Mouse (Mus musculus) CD4-positive naive resting alpha-beta T cell, adult 57 days (primary cell): ENCODE results near the gene Klhl7. TPM values are rescaled to one million over a fixed set of nuclear protein-coding genes. Genes with fewer than 3 reads are reported as not detected.

Source experiments
- total RNA-seq: library from RNA; stranded (reverse); gene quantifications from one replicate; pipeline ENCODE4 v1.2.4, GENCODE M21; 2023

The Klhl7 gene
- total RNA-seq = 17.9 TPM

DNA sequence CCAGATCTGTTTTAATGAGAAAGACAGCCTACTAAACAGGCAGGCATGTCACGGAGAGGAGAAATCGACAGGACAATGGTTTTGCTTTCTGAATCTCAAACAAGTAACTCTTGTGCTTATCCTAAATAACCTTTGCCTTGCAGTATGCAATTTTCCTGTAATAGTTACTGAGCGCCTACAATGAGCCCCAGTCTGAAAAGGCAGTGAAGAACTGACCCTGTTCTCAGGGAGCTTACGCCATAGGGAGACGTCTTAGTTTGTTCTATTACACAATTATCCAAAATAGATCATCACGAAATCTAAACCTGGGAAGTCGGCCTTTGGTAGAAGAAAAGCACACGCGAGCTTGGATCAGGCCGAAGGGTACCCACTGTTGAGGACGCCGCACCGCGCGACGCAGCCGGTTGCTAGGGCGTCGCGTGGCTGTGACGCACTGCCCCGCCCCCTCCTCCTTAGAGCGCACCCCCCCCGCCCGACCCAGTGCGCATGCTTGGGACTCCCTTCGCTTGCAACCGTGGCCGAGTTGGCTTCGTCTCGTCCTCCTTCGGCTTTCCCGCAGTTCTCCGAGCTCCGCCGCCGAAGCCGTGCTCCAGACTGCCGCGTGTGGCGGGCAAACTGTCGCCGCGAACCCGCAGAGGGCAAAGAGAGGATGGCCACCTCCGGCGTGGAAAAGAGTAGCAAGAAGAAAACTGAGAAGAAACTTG lies at the start of gene Klhl7:
Gene Klhl7 (plus strand): TSS at position 500 of the 704 bp plus-strand sequence.

DNA sequence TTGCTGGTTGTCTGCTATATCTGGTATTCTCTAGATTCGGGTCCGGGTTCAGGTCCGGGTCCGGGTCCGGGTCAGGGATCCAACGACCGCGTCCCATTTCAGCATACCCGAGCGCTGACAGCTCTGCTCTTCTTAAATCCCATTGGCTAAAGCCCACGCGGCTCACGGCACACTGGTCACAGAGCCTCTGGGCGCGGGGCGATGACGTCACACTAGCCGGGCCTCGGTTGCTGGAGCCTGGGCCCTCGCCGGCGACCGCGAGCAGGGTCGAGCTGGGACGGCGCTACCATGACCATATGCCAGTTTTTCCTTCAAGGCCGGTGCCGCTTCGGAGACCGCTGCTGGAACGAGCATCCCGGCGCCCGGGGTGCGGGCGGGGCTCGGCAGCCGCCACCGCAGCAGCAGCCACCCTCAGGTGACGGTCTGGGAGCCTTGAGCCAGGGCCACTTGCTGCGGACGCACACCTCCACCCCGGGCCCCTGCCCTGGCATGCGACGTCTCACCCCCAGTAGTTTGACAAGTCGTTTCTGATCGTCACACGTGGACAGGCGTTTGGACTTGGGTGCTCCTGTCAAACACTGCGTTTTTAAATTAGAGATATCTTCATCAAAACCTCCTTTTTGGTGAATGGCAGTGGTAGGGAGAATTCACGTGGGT lies 64.5 kb downstream of the Klhl7 start, which contains the start of gene Nupl2:
Gene Nupl2 (plus strand): TSS at position 175 of the 657 bp plus-strand sequence.

Other genes starting within 250 kb of the Klhl7 start
- gene Fam126a, start 69.9 kb upstream of the Klhl7 start, total RNA-seq = 16.1 TPM
- 9.0 TPM for gene Nupl2, start 64.4 kb downstream of the Klhl7 start, total RNA-seq